Mouse (Mus musculus): ENCODE results near the gene Dhrs3.

Dhrs3 gene

DNA sequence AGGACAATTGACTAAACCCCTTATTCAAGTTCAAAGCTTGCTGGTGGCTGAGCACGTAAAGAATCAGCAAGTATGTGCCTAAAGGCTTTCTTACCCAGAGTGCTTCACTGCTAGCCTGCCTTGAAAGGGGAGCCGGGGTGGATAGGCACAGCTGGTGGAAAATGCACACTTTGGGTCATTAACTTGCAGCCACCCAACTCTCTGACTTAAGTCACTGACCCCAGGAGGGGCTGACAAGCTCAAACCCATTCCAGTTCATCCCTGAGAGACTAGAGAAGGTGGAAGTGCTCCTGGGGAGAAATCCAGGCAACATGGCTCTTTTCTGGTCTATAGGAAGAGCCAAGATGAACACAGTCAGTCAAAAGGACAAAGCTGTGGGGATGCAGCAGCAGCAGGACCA, 82.9 kb downstream of the Dhrs3 start:
- no peak for DNase-seq

DNA sequence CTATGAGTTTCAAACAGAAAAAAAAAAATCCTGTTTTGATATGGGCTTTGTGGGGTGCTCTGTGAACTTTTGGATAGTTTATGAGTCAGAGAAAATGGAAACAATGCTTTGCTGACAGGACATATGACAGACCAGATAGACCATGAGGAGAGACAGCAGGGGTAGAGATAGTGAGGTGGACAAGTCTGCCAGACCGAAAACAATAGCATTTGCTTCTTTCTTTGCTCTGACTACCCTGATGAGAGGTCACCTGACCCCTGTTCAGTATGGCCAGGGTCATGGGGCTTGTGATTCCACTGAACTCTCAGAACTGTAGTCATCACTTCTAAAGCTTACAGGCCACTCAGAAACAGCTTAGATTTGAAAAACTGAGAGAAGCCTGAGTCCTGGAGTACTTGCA, 84.4 kb downstream of the Dhrs3 start:
- no peak for DNase-seq

Measured in right cerebral cortex, adult 18-20 months (tissue).